Mouse (Mus musculus): ENCODE results near the gene Tmem139. TPM values are rescaled to one million over a fixed set of nuclear protein-coding genes. Genes with fewer than 3 reads are reported as not detected.

Gene Tmem139
- not detected for polyA plus RNA-seq (2017; shearing (Covaris generic))

GRCm38 (mm10) chr6:42261524-42262170, at the start of gene Tmem139:
Gene Tmem139, plus strand, starts transcription at chr6:42261970.

GRCm38 (mm10) chr6:42215028-42215427, 46.7 kb upstream of the Tmem139 start, which contains the start of gene Tas2r144:
Gene Tas2r144, plus strand, starts transcription at chr6:42215328.

GRCm38 (mm10) chr6:42245711-42246353, 15.9 kb upstream of the Tmem139 start, which contains the start of gene Gstk1:
Gene Gstk1, plus strand, starts transcription at chr6:42245935.

GRCm38 (mm10) chr6:42264626-42265312, 3.0 kb downstream of the Tmem139 start, which contains the start of gene Casp2:
Gene Casp2, plus strand, starts transcription at chr6:42264985.

GRCm38 (mm10) chr6:42286448-42286847, 24.7 kb downstream of the Tmem139 start, which contains the start of gene Clcn1:
Gene Clcn1, plus strand, starts transcription at chr6:42286685.

Other genes with a start within 250 kb of the Tmem139 start
- not detected for gene Sva, start 223.6 kb upstream of the Tmem139 start, polyA plus RNA-seq (2017; shearing (Covaris generic))
- gene Tas2r139, start 121.0 kb upstream of the Tmem139 start, polyA plus RNA-seq (2017; shearing (Covaris generic)), result not detected
- not detected for gene Tas2r144, start 46.6 kb upstream of the Tmem139 start, polyA plus RNA-seq (2017; shearing (Covaris generic))
- gene Gstk1, start 16.0 kb upstream of the Tmem139 start, polyA plus RNA-seq (2017; shearing (Covaris generic)), result 13.4 TPM
- 77.7 TPM for gene Casp2, start 3.0 kb downstream of the Tmem139 start, polyA plus RNA-seq (2017; shearing (Covaris generic))
- not detected for gene Clcn1, start 24.7 kb downstream of the Tmem139 start, polyA plus RNA-seq (2017; shearing (Covaris generic))
- not detected for gene Fam131b, start 62.7 kb downstream of the Tmem139 start, polyA plus RNA-seq (2017; shearing (Covaris generic))
- 91.9 TPM for gene Zyx, start 87.7 kb downstream of the Tmem139 start, polyA plus RNA-seq (2017; shearing (Covaris generic))
- 0.16 TPM for gene Epha1, start 111.3 kb downstream of the Tmem139 start, polyA plus RNA-seq (2017; shearing (Covaris generic))
- gene Tas2r143, start 138.3 kb downstream of the Tmem139 start, polyA plus RNA-seq (2017; shearing (Covaris generic)), result not detected
- not detected for gene Tas2r135, start 143.5 kb downstream of the Tmem139 start, polyA plus RNA-seq (2017; shearing (Covaris generic))
- not detected for gene Tas2r126, start 172.6 kb downstream of the Tmem139 start, polyA plus RNA-seq (2017; shearing (Covaris generic))
- gene Olfr458, start 203.2 kb downstream of the Tmem139 start, polyA plus RNA-seq (2017; shearing (Covaris generic)), result not detected
- not detected for gene Olfr457, start 214.4 kb downstream of the Tmem139 start, polyA plus RNA-seq (2017; shearing (Covaris generic))
- not detected for gene Olfr456, start 225.2 kb downstream of the Tmem139 start, polyA plus RNA-seq (2017; shearing (Covaris generic))